Mouse (Mus musculus) small intestine, adult 2 months (tissue): ENCODE data around the gene Nynrin. TPM values are rescaled to one million over a fixed set of nuclear protein-coding genes. Genes with fewer than 3 reads are reported as not detected.
A peak's percentile ranks its signal among the peaks of the same experiment; 100 is the strongest.

Experiments
- H3K27ac ChIP-seq: fragments of 200-500 bp; 2 replicates; pipeline ENCODE4 v1.5.1; 2012; ENCODE audit warnings: low read depth, low read length, control low read depth, inconsistent platforms; ENCODE audit not compliant: insufficient read depth
- H3K27me3 ChIP-seq: fragments of 200-500 bp; 2 replicates; pipeline ENCODE4 v1.6.1; 2012; ENCODE audit warnings: mild to moderate bottlenecking, moderate library complexity, low read length, inconsistent platforms; ENCODE audit not compliant: control insufficient read depth, insufficient read depth
- H3K36me3 ChIP-seq: fragments of 200-500 bp; 2 replicates; pipeline ENCODE4 v1.6.1; 2012; ENCODE audit warnings: mild to moderate bottlenecking, low read length, control low read depth, inconsistent platforms; ENCODE audit not compliant: control insufficient read depth, insufficient read depth
- H3K4me1 ChIP-seq: fragments of 200-500 bp; 2 replicates; pipeline ENCODE4 v1.6.1; 2012; ENCODE audit warnings: low read length, inconsistent platforms, mixed read lengths; ENCODE audit not compliant: control insufficient read depth, insufficient read depth, insufficient read length
- H3K4me3 ChIP-seq: fragments of 200-500 bp; 2 replicates; pipeline ENCODE4 v1.5.1; 2012; ENCODE audit warnings: low read depth, mild to moderate bottlenecking, control low read depth, inconsistent platforms, low read length, moderate library complexity
- CTCF ChIP-seq: fragments of 200-500 bp; IDR thresholded peaks from 2 replicates; pipeline ENCODE4 v1.5.1; 2012; ENCODE audit warnings: low read depth, mild to moderate bottlenecking, control low read depth, inconsistent platforms, low read length, moderate library complexity, mixed read lengths; ENCODE audit not compliant: insufficient replicate concordance, insufficient read length; ENCODE audit errors: extremely low read depth
- POLR2A ChIP-seq: fragments of 200-500 bp; IDR thresholded peaks from 2 replicates; pipeline ENCODE4 v1.6.1; 2012; ENCODE audit warnings: low read depth, mild to moderate bottlenecking, control low read depth, inconsistent platforms, low read length, moderate library complexity
- WGBS: fragments of 180-500 bp; shearing (Covaris S2); methylation state at CpG from one replicate; pipeline ENCODE4 v1.1.7; 2018; 5-methylcytosine and 5-hydroxymethylcytosine counted together
- polyA plus RNA-seq: library from polyadenylated mRNA; depleted of rRNA; stranded (reverse); fragments of >200 nt; gene quantifications from 2 replicates; pipeline ENCODE4 v1.2.3, GENCODE M21; 2012

Gene Nynrin
- polyA plus RNA-seq, 1 experiment: 1.8 TPM

DNA sequence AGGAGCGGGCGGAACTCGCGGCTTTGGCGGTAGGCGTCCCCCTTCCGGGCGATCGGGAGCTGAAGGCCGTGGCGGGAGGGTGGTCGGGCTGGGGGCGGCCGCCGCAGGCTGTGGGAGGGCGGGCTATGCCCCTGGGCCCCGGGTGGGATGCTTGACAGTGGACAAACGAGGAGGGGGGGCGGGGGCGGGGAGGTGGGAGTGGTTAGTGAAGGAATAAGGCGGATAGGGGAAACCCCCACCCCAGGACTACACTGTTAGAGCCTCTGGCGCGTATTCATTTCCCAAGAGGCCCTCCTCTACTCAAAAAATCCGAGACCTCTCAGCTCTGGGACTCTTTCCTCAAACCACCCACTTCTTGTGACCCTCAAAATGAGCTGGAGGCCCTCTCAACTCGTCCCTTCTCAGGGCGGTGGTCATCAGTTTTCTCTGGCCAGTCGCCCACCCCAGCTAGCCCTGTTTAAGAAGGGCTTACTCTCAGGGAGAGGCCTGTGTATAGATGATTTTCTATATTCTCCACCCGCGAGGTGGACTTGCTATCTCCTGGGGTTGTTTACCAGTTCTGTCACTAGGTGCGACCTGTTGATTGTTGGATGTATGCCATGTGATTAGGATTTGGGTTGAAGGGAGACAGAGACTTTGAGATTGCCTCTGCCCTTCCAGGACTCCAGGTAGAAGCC is 31.4 kb downstream of the Nynrin start:
- Histone ChIP-seq H3K27ac (peak overlapping the region; percentile 79), H3K36me3 (peaks cover 33% of the 10 kb centered on the region), H3K4me1 (peaks cover 41% of the 10 kb centered on the region), H3K4me3 (peak overlapping the region; percentile 92), H3K27me3 (no peaks in the 10 kb centered on the region)
- 2% methylated on average over 28 of the region's 30 CpGs for WGBS
- TF ChIP-seq CTCF (no peak), POLR2A (no peak)

DNA sequence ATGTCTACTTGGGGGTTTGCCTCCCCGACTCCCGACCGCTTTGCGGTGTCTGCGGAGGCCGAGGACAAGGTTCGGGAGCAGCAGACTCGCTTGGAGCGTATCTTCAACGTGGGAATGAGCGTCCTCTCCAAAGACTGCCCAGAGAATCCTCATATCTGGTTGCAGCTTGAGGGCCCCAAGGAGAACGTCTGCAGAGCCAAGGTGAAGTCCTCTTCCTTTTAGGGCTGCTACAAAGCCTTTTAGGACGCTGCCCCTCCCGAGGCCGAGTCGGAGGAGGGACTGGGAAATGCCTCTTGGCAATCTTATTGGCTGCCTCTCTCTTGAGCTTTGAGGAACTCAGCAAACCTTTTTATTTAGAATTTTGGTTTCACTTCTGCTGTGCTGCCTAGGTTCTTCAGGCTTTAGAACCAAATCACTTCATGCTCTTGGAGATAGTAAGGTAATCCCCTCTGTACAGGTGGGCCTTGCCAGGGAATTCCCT is 32.0 kb downstream of the Nynrin start:
- H3K4me1 ChIP-seq: peaks cover 39% of the 10 kb centered on the region
- 2% methylated on average over 16 of the region's 16 CpGs for WGBS

GRCm38 (mm10) chr14:55886571-55887382 is 33.0 kb downstream of the Nynrin start:
- TF ChIP-seq POLR2A: no peak
- no peak for TF ChIP-seq CTCF
- Histone ChIP-seq H3K27ac (no peak overlapping the region), H3K4me3 (no peak overlapping the region), H3K4me1 (peaks cover 33% of the 10 kb centered on the region), H3K27me3 (no peaks in the 10 kb centered on the region), H3K36me3 (peaks cover 45% of the 10 kb centered on the region)
- WGBS: 81% methylated on average over 24 of the region's 24 CpGs

More for the DNA sequence above, 32.0 kb downstream of the Nynrin start:
- Histone ChIP-seq H3K4me3 (peak overlapping the region; percentile 92), H3K27ac (peak overlapping the region; percentile 79), H3K36me3 (peaks cover 38% of the 10 kb centered on the region), H3K27me3 (no peaks in the 10 kb centered on the region)
- TF ChIP-seq POLR2A (peak; percentile 35; the same call in 1 of the 2 replicates), CTCF (no peak)

DNA sequence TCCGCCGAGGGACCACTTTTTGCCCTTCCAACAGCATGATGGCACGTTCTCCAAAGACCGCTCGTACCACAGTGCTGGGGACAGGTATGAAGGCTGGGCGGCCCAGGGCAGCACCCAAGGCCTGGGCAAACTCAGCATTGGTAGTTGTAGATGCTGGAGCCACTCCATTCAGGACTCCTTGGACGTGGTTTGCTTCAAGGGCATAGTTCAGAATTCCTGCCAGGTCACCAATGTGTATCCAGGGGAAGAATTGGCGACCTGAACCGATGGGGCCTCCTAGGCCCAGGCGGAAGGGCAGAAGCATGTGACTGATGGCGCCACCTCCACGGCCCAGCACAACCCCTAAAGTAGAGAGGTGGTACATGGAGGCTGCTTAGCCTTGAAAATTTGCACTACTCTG is 43.9 kb downstream of the Nynrin start:
- peaks cover 40% of the 10 kb centered on the region for H3K36me3 ChIP-seq
- H3K27ac ChIP-seq: no peak overlapping the region
- TF ChIP-seq CTCF (no peak), POLR2A (no peak)
- no peak overlapping the region for H3K4me3 ChIP-seq
- WGBS: 90% methylated on average over 12 of the region's 12 CpGs
- no peaks in the 10 kb centered on the region for H3K27me3 ChIP-seq
- peaks cover 10% of the 10 kb centered on the region; the same call in 1 of the 2 replicates for H3K4me1 ChIP-seq

DNA sequence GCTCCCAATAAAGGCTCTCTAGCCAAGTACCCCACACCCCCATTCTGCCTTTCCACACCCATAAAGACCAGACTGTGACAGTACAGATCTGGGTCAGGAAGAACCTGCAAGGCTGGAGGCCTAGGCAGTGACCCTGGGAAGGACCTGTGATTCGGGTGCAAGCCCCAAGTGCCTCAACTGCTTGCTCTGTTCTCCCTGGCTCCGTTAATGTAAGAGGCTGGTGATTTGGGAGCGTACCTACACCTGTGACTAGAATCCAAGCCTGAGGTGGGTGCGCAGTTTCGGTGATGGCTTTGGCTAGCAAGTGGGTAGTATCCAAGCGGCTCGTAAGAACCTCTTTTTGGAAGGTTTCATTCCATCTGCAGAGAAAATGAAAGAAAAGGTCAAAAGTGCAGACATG is 45.1 kb downstream of the Nynrin start:
- TF ChIP-seq POLR2A (no peak), CTCF (no peak)
- Histone ChIP-seq H3K4me3 (no peak overlapping the region), H3K27ac (no peak overlapping the region), H3K4me1 (peaks cover 10% of the 10 kb centered on the region; the same call in 1 of the 2 replicates), H3K27me3 (no peaks in the 10 kb centered on the region), H3K36me3 (peaks cover 32% of the 10 kb centered on the region)
- 90% methylated on average over 7 of the region's 7 CpGs for WGBS

DNA sequence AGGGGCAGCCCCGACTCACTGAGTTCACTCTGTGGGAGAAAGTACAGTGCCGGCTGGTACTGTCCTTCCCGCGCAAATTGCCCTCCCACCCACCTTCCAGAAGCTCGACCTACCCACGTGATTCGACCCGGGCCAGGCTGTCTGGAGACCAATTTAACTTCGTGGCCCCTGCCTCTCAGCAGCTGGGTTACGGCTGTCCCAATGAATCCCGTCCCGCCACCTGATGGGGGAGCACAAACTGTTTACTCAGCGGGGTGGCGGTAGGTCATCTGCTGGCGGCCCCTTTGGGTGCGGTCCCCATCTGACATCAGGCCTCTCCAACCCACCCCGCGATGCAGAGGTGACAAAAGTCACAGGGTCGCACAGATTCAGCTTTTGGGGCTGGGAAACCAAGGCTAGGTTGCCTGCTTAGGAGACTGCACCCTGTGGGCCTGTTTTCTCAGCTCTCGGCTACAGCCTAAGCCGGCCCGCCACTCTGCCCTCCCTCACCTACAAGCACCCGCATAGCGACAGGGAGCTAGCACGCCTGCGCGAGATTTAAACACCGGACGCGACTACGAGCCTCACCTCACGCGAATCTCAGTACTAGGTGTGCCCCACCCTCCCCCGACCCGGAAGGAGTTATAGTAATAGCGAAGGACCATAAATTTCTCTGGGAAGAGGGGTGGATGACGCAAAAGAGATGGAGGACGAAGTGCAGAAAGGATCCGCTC is 46.0 kb downstream of the Nynrin start, which contains the start of gene Sdr39u1:
Gene Sdr39u1 (minus strand): TSS at position 593 of the 713 bp plus-strand sequence.
- Histone ChIP-seq H3K27ac (peak within 1 kb of the TSS; percentile 41), H3K36me3 (peaks cover 23% of the 10 kb centered on the region), H3K4me1 (peaks cover 10% of the 10 kb centered on the region; the same call in 1 of the 2 replicates), H3K4me3 (peak within 1 kb of the TSS; percentile 64), H3K27me3 (no peaks in the 10 kb centered on the region)
- WGBS: 2% methylated on average over 39 of the region's 39 CpGs
- TF ChIP-seq POLR2A: peak; percentile 73
- no peak for TF ChIP-seq CTCF

- Histone ChIP-seq H3K27ac (peak overlapping the region; percentile 32), H3K4me1 (peaks cover 10% of the 10 kb centered on the region; the same call in 1 of the 2 replicates), H3K27me3 (no peaks in the 10 kb centered on the region)
Measured at GRCm38 (mm10) chr14:55900414-55900755, 46.6 kb downstream of the Nynrin start.

More at GRCm38 (mm10) chr14:55900414-55900755, 46.6 kb downstream of the Nynrin start:
- WGBS: 4% methylated on average over 12 of the region's 12 CpGs
- Histone ChIP-seq H3K4me3 (peak overlapping the region; percentile 64), H3K36me3 (peaks cover 18% of the 10 kb centered on the region)
- no peak for TF ChIP-seq CTCF
- TF ChIP-seq POLR2A: 0 out of 2 replicates have a peak, but pooled peaks have one; percentile 6
